Mouse (Mus musculus) urinary bladder, postnatal 25 days (tissue): ENCODE data around the gene Diablo.

Experiments used
- DNase-seq: peaks from one replicate; pipeline ENCODE4 v3.0.0; 2022; ENCODE audit warnings: low spot score

The Diablo gene

GRCm38 (mm10) chr5:123501973-123502372, 22.0 kb downstream of the Diablo start:
- DNase-seq, result no peak

GRCm38 (mm10) chr5:123499717-123500116, 24.3 kb downstream of the Diablo start:
- DNase-seq, result no peak

GRCm38 (mm10) chr5:123489935-123490334, 34.0 kb downstream of the Diablo start:
- DNase-seq, result no peak

- DNase-seq, result no peak
Measured at GRCm38 (mm10) chr5:123489112-123489785, 34.7 kb downstream of the Diablo start, which contains the start of the genes Lrrc43 and Il31. Gene Lrrc43 (plus strand): TSS chr5:123489305. Gene Il31 (minus strand): TSS chr5:123489489.

GRCm38 (mm10) chr5:123487659-123488395, 36.1 kb downstream of the Diablo start:
- DNase-seq, result no peak

GRCm38 (mm10) chr5:123473817-123474216, 50.2 kb downstream of the Diablo start:
- DNase-seq, result no peak

GRCm38 (mm10) chr5:123470784-123471400, 53.1 kb downstream of the Diablo start:
- no peak for DNase-seq

GRCm38 (mm10) chr5:123464638-123465037, 59.3 kb downstream of the Diablo start:
- DNase-seq, result no peak

- no peak for DNase-seq
Measured at GRCm38 (mm10) chr5:123461420-123461819, 62.6 kb downstream of the Diablo start.
